Mouse (Mus musculus) CH12.LX (cell line): ENCODE results near the gene Hbb-y. TPM values are rescaled to one million over a fixed set of nuclear protein-coding genes. Genes with fewer than 3 reads are reported as not detected.

Experiments used
- DNase-seq: peaks from one replicate; pipeline ENCODE4 v3.0.0-alpha.2; 2013; ENCODE audit errors: extremely low read depth
- H3K27ac ChIP-seq: 2 replicates; pipeline ENCODE4 v1.5.1; 2012; ENCODE audit warnings: low read depth, mild to moderate bottlenecking, control low read depth, moderate library complexity; ENCODE audit not compliant: insufficient read depth
- H3K27me3 ChIP-seq: replicated peaks from 2 replicates; pipeline ENCODE3; 2012; ENCODE audit warnings: inconsistent platforms
- H3K36me3 ChIP-seq, 2 experiments: replicated peaks in 1 of 2; 2 replicates each; pipeline versions ENCODE3 to v1.6.1; 2012; ENCODE audit warnings: inconsistent platforms in 1 of 2, low read length in 1 of 2, mild to moderate bottlenecking in 1 of 2, mixed read lengths in 1 of 2, moderate library complexity in 1 of 2; ENCODE audit not compliant: control insufficient read depth in 1 of 2, insufficient read depth in 1 of 2
- H3K4me1 ChIP-seq, 2 experiments: 2 replicates each; pipeline ENCODE4 v1.6.1; 2012; ENCODE audit warnings: inconsistent platforms in 1 of 2, moderate library complexity in 1 of 2; ENCODE audit not compliant: insufficient read depth in 2 of 2, control insufficient read depth in 1 of 2
- H3K4me2 ChIP-seq: 2 replicates; pipeline ENCODE4 v1.6.1; 2012; ENCODE audit warnings: low read depth, mild to moderate bottlenecking, control low read depth; ENCODE audit not compliant: poor library complexity, insufficient read depth, severe bottlenecking
- H3K4me3 ChIP-seq, 3 experiments: fragments of 150-350 bp in 1 of 3; sonication (generic) in 1 of 3; replicated peaks in 1 of 3; 2 replicates each; pipeline versions ENCODE3 to v1.5.1; 2011 to 2012; ENCODE audit warnings: low read depth in 2 of 3, low read length in 2 of 3, mild to moderate bottlenecking in 2 of 3, moderate library complexity in 2 of 3, control low read depth in 1 of 3, improper control_type of control experiment in 1 of 3, inconsistent platforms in 1 of 3, mixed read lengths in 1 of 3; ENCODE audit not compliant: poor library complexity in 1 of 3
- H3K79me2 ChIP-seq: replicated peaks from 2 replicates; pipeline ENCODE4 v1.6.1; 2012; ENCODE audit warnings: mild to moderate bottlenecking, moderate library complexity; ENCODE audit not compliant: control insufficient read depth, poor library complexity, insufficient read depth, severe bottlenecking; ENCODE audit errors: extremely low read depth
- H3K9ac ChIP-seq: 2 replicates; pipeline ENCODE4 v1.6.1; 2012; ENCODE audit warnings: low read depth, mild to moderate bottlenecking, control low read depth, moderate library complexity; ENCODE audit not compliant: insufficient read depth
- H3K9me3 ChIP-seq: replicated peaks from 2 replicates; pipeline ENCODE3; 2012; ENCODE audit warnings: low read length, inconsistent platforms, mixed read lengths
- BHLHE40 ChIP-seq: IDR thresholded peaks from 2 replicates; pipeline ENCODE4 v1.6.1; 2011; ENCODE audit warnings: mild to moderate bottlenecking, low read depth, low read length, improper control_type of control experiment
- CHD1 ChIP-seq: IDR thresholded peaks from 2 replicates; pipeline ENCODE4 v1.6.1; 2012; ENCODE audit warnings: low read depth, low read length, improper control_type of control experiment, inconsistent platforms
- ETS1 ChIP-seq: conservative IDR thresholded peaks from 2 replicates; pipeline ENCODE4 v1.6.1; 2012; ENCODE audit warnings: low read depth, mild to moderate bottlenecking, inconsistent platforms, low read length, improper control_type of control experiment, moderate library complexity
- IRF4 ChIP-seq: IDR thresholded peaks from 2 replicates; pipeline ENCODE4 v1.6.1; 2014; ENCODE audit warnings: low read depth, mild to moderate bottlenecking, inconsistent platforms, low read length, improper control_type of control experiment
- JUND ChIP-seq: conservative IDR thresholded peaks from 2 replicates; pipeline ENCODE4 v1.6.1; 2011; ENCODE audit warnings: low read depth, low read length, improper control_type of control experiment
- KAT2A ChIP-seq: IDR thresholded peaks from 2 replicates; pipeline ENCODE4 v1.6.1; 2012; ENCODE audit warnings: low read length, improper control_type of control experiment, inconsistent platforms; ENCODE audit not compliant: insufficient replicate concordance
- MAX ChIP-seq: IDR thresholded peaks from 2 replicates; pipeline ENCODE4 v1.6.1; 2011; ENCODE audit warnings: low read length, improper control_type of control experiment
- MAZ ChIP-seq: IDR thresholded peaks from 2 replicates; pipeline ENCODE4 v1.6.1; 2012; ENCODE audit warnings: low read depth, mild to moderate bottlenecking, inconsistent platforms, low read length, improper control_type of control experiment, moderate library complexity
- MEF2A ChIP-seq: IDR thresholded peaks from 2 replicates; pipeline ENCODE4 v1.6.1; 2014; ENCODE audit warnings: low read depth, mild to moderate bottlenecking, inconsistent platforms, low read length, improper control_type of control experiment, borderline replicate concordance
- MYC ChIP-seq: IDR thresholded peaks from 2 replicates; pipeline ENCODE4 v1.6.1; 2011; ENCODE audit warnings: low read depth, mild to moderate bottlenecking, improper control_type of control experiment, low read length
- NELFE ChIP-seq: IDR thresholded peaks from 2 replicates; pipeline ENCODE4 v1.6.1; 2011; ENCODE audit warnings: low read depth, low read length, improper control_type of control experiment
- PAX5 ChIP-seq: IDR thresholded peaks from 2 replicates; pipeline ENCODE4 v1.6.1; 2012; ENCODE audit warnings: low read length, inconsistent platforms, mixed read lengths
- RCOR1 ChIP-seq: conservative IDR thresholded peaks from 2 replicates; pipeline ENCODE4 v1.6.1; 2012; ENCODE audit warnings: low read depth, mild to moderate bottlenecking, inconsistent platforms, low read length, improper control_type of control experiment
- SIN3A ChIP-seq: IDR thresholded peaks from 2 replicates; pipeline ENCODE4 v1.6.1; 2012; ENCODE audit warnings: low read length, improper control_type of control experiment, inconsistent platforms
- SMC3 ChIP-seq: IDR thresholded peaks from 2 replicates; pipeline ENCODE4 v1.6.1; 2011; ENCODE audit warnings: low read depth, low read length, improper control_type of control experiment
- UBTF ChIP-seq: IDR thresholded peaks from 2 replicates; pipeline ENCODE4 v1.6.1; 2012; ENCODE audit warnings: low read depth, mild to moderate bottlenecking, inconsistent platforms, low read length, improper control_type of control experiment, moderate library complexity
- USF1 ChIP-seq: IDR thresholded peaks from 2 replicates; pipeline ENCODE4 v1.6.1; 2014; ENCODE audit warnings: low read depth, mild to moderate bottlenecking, inconsistent platforms, low read length, improper control_type of control experiment
- USF2 ChIP-seq: conservative IDR thresholded peaks from 2 replicates; pipeline ENCODE4 v1.6.1; 2011; ENCODE audit warnings: low read depth, low read length, improper control_type of control experiment
- ZC3H11A ChIP-seq: IDR thresholded peaks from 2 replicates; pipeline ENCODE4 v1.6.1; 2012; ENCODE audit warnings: low read depth, mild to moderate bottlenecking, inconsistent platforms, low read length, improper control_type of control experiment
- ZKSCAN1 ChIP-seq: IDR thresholded peaks from 2 replicates; pipeline ENCODE4 v1.6.1; 2012; ENCODE audit warnings: low read depth, inconsistent platforms, low read length, improper control_type of control experiment, borderline replicate concordance
- ZNF384 ChIP-seq: IDR thresholded peaks from 2 replicates; pipeline ENCODE4 v1.6.1; 2012; ENCODE audit warnings: low read depth, low read length, improper control_type of control experiment, inconsistent platforms
- dilution Hi-C: fragments of 300-500 bp; cut with MboI; formaldehyde crosslinking; loops from 2 replicates; pipeline ENCODE4 v1.14.3; 2020; ENCODE audit warnings: low sequenced_read_pairs; ENCODE audit not compliant: extremely low pct_unique_long_range_greater_than_20kb, extremely low pct_ligation_motif_present
- in situ Hi-C: fragments of 300-500 bp; cut with MboI; formaldehyde crosslinking; loops from 3 replicates; pipeline ENCODE4 v1.14.3; 2019; ENCODE audit warnings: low sequenced_read_pairs, low pct_ligation_motif_present, low pct_unique_long_range_greater_than_20kb, mixed read lengths
- polyA plus RNA-seq: library from polyadenylated mRNA; unstranded; fragments of >175 nt; gene quantifications from 2 replicates; pipeline ENCODE4 v1.2.1, GENCODE M21; 2012; ENCODE audit warnings: low read depth; ENCODE audit not compliant: insufficient read length
- total RNA-seq, 2 experiments: library from RNA; depleted of rRNA; stranded (reverse); fragments of 300-350 nt in 1 of 2; fragments of >200 nt in 1 of 2; gene quantifications; 2 replicates each; pipeline ENCODE4 v1.2.3; 2012 to 2014

Hbb-y gene
- total and polyA plus RNA-seq, 3 experiments = not detected

DNA sequence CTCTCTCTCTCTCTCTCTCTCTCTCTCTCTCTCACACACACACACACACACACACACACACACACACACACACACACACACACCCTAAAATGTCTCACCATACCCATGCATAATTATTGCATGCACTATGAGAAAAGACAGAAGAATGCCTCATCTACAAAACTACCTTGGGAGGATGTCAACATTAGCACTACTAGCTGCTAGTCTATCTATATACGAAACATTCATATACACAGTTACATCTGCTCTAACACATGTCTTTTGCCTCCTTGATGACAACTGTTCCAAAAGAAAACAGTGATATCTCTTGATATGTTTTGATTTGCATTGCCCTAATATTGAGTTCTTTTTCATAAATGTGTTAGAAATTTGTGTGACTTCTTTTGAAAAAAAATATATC lies 42.7 kb downstream of the Hbb-y start:
- H3K27ac ChIP-seq = no peak overlapping the region
- no peaks in the 10 kb centered on the region for H3K27me3 ChIP-seq
- H3K4me2 ChIP-seq = no peak overlapping the region
- H3K79me2 ChIP-seq = no peaks in the 10 kb centered on the region
- in situ Hi-C loops = no loop called here
- H3K4me3 ChIP-seq = no peak overlapping the region
- no peak for TF ChIP-seq IRF4
- TF ChIP-seq CHD1 = no peak
- no peak for TF ChIP-seq ETS1
- TF ChIP-seq KAT2A = no peak
- no peak for TF ChIP-seq SIN3A
- no peak for DNase-seq
- H3K4me1 ChIP-seq = peaks cover 2 to 50% of the 10 kb centered on the region in 2 experiments; a peak in 3 of 4 replicates
- no peak overlapping the region for H3K9ac ChIP-seq
- no peaks in the 10 kb centered on the region for H3K9me3 ChIP-seq
- dilution Hi-C loops = no loop called here
- no peaks in the 10 kb centered on the region for H3K36me3 ChIP-seq

DNA sequence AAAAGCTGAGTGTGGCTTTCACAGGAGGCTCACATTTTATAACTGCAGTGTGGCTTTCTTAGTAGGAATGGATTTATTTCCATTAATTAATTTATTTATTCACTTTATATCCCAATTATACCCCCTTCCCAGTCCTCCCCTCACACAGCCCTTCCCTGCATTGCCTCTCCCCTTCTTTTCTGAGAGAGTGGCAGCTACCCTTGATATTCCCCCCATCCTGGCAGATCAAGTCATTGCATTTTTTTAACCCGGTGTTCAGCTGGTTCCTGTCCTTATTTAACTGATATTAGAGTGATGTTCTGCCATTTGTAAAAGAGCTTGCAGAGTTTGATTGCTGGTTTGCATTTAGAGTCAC lies 43.2 kb downstream of the Hbb-y start:
- Histone ChIP-seq H3K4me2 (no peak overlapping the region), H3K36me3 (no peaks in the 10 kb centered on the region), H3K4me3 (no peak overlapping the region), H3K4me1 (peaks cover 2 to 47% of the 10 kb centered on the region in 2 experiments; a peak in 3 of 4 replicates), H3K27ac (no peak overlapping the region)
- TF ChIP-seq MYC = no peak
- no peak for TF ChIP-seq RCOR1
- TF ChIP-seq CHD1 = no peak
- no peak for TF ChIP-seq BHLHE40
- TF ChIP-seq, all 38 proteins: peak for 0
- Histone ChIP-seq H3K9ac (no peak overlapping the region), H3K9me3 (no peaks in the 10 kb centered on the region), H3K79me2 (no peaks in the 10 kb centered on the region), H3K27me3 (no peaks in the 10 kb centered on the region)
- in situ Hi-C loops = no loop called here
- no peak for DNase-seq
- dilution Hi-C loops = no loop called here

DNA sequence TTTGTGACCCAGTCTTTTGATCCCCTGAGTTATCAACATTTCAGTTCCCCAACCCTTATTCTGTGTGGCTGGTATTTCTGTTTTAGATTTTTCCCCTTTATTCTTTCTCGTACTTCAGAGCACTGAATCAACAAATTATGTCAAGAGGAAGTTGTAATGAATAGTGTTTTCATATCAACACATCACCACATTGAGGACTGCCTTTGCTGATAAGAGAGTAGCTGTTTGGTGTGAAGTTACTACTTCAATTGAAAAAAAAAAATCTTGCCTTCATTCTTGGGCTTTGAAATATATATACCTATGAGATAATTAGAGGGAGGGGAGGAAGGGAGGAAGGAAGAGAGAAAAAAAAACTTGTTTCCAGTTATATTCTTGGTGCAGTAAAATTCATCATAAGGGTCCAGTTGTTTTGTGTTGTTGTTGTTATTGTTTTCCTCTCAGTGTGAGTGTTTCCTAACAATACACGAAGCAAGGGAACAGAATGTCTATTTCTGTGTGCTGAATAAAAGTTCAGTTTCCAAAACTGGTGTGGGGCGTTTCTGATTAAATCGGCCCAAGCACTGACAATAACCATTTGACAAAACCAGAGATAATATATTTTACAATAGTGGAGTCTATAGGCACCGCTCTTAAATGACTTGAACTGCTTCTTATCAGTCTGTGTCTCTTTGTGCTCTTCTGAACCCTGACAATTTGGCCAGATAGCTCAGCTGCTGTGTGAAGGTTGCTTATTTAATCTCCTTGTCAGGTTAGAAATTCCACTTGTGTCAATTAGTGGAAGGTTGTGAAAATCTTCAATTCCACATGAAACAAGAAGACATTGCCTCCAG lies 43.8 kb downstream of the Hbb-y start:
- Histone ChIP-seq H3K4me3 (no peak overlapping the region), H3K9ac (no peak overlapping the region), H3K4me2 (no peak overlapping the region), H3K27me3 (no peaks in the 10 kb centered on the region), H3K79me2 (no peaks in the 10 kb centered on the region), H3K9me3 (no peaks in the 10 kb centered on the region), H3K36me3 (no peaks in the 10 kb centered on the region), H3K27ac (no peak overlapping the region), H3K4me1 (peaks cover 2 to 42% of the 10 kb centered on the region in 2 experiments; a peak in 3 of 4 replicates)
- dilution Hi-C loops (no loop called here), in situ Hi-C loops (no loop called here)
- no peak for TF ChIP-seq ETS1
- no peak for TF ChIP-seq ZC3H11A
- TF ChIP-seq CHD1 = no peak
- no peak for TF ChIP-seq NELFE
- no peak for TF ChIP-seq UBTF
- no peak for TF ChIP-seq ZNF384
- TF ChIP-seq MAZ = no peak
- no peak for TF ChIP-seq USF2
- TF ChIP-seq MAX = no peak
- TF ChIP-seq MEF2A = no peak
- no peak for TF ChIP-seq USF1
- TF ChIP-seq ZKSCAN1 = no peak
- no peak for TF ChIP-seq JUND
- TF ChIP-seq BHLHE40 = no peak
- no peak for TF ChIP-seq PAX5
- no peak for TF ChIP-seq SMC3
- TF ChIP-seq KAT2A = no peak
- TF ChIP-seq RCOR1 = no peak
- TF ChIP-seq, all 38 proteins: peak for 0
- no peak for DNase-seq
